Mouse (Mus musculus): ENCODE measurements around the gene Cyp2d22.
"Not testable (repeated sequence)": the region's sequence is repeated elsewhere in the genome, so short reads cannot be mapped to it uniquely, and the experiment has no call there.

GRCm38 (mm10) chr15:82393922-82394321 lies 13.9 kb upstream of the Cyp2d22 start, which contains the start of gene Cyp2d11:
- not testable (repeated sequence) for TF ChIP-seq CTCF (IDR thresholded peaks at IDR 0.05; ENCODE audit: control insufficient read depth, insufficient read depth, low read length); POLR2A (IDR thresholded peaks at IDR 0.05; ENCODE audit: borderline replicate concordance, control insufficient read depth, low read depth, low read length)

Measured in bone marrow, adult 2 months (tissue).